Mouse (Mus musculus): ENCODE measurements around the gene Insc.

Insc gene

GRCm38 (mm10) chr7:114762660-114763059 is 19.2 kb downstream of the Insc start:
- DNase-seq (ENCODE audit: low spot score in 2 of 2): no peak

GRCm38 (mm10) chr7:114765273-114765672 is 21.8 kb downstream of the Insc start:
- DNase-seq (ENCODE audit: low spot score in 2 of 2): no peak

- DNase-seq (ENCODE audit: low spot score in 2 of 2): no peak
Observed at GRCm38 (mm10) chr7:114766523-114766922, 23.0 kb downstream of the Insc start.

- no peak for DNase-seq (ENCODE audit: low spot score in 2 of 2)
Observed at GRCm38 (mm10) chr7:114768516-114768915, 25.0 kb downstream of the Insc start.

- no peak for DNase-seq (ENCODE audit: low spot score in 2 of 2)
Observed at GRCm38 (mm10) chr7:114769041-114769440, 25.5 kb downstream of the Insc start.

- DNase-seq (ENCODE audit: low spot score in 2 of 2): no peak
Observed at GRCm38 (mm10) chr7:114770586-114770985, 27.1 kb downstream of the Insc start.

GRCm38 (mm10) chr7:114771801-114772200 is 28.3 kb downstream of the Insc start:
- no peak for DNase-seq (ENCODE audit: low spot score in 2 of 2)

- DNase-seq (ENCODE audit: low spot score in 2 of 2): no peak
Observed at GRCm38 (mm10) chr7:114773781-114774180, 30.3 kb downstream of the Insc start.

GRCm38 (mm10) chr7:114775856-114776255 is 32.4 kb downstream of the Insc start:
- no peak for DNase-seq (ENCODE audit: low spot score in 2 of 2)

- DNase-seq (ENCODE audit: low spot score in 2 of 2): no peak
Observed at GRCm38 (mm10) chr7:114778156-114778770, 34.8 kb downstream of the Insc start.

GRCm38 (mm10) chr7:114779056-114779660 is 35.7 kb downstream of the Insc start:
- DNase-seq (ENCODE audit: low spot score in 2 of 2): no peak

GRCm38 (mm10) chr7:114783291-114783690 is 39.8 kb downstream of the Insc start:
- DNase-seq (ENCODE audit: low spot score in 2 of 2): no peak

- no peak for DNase-seq (ENCODE audit: low spot score in 2 of 2)
Observed at GRCm38 (mm10) chr7:114791087-114791486, 47.6 kb downstream of the Insc start.

- DNase-seq (ENCODE audit: low spot score in 2 of 2): no peak
Observed at GRCm38 (mm10) chr7:114792026-114792425, 48.5 kb downstream of the Insc start.

GRCm38 (mm10) chr7:114794400-114794799 is 50.9 kb downstream of the Insc start:
- no peak for DNase-seq (ENCODE audit: low spot score in 2 of 2)

- peak in 1 of 2 experiments; percentile 26 for DNase-seq (ENCODE audit: low spot score in 2 of 2)
Observed at GRCm38 (mm10) chr7:114802576-114802975, 59.1 kb downstream of the Insc start.

- DNase-seq (ENCODE audit: low spot score in 2 of 2): no peak
Observed at GRCm38 (mm10) chr7:114805311-114805710, 61.8 kb downstream of the Insc start.

- DNase-seq (ENCODE audit: low spot score in 2 of 2): peak; percentile 15 to 67
Observed at GRCm38 (mm10) chr7:114807343-114807742, 63.8 kb downstream of the Insc start.

GRCm38 (mm10) chr7:114808341-114808740 is 64.8 kb downstream of the Insc start:
- no peak for DNase-seq (ENCODE audit: low spot score in 2 of 2)

GRCm38 (mm10) chr7:114817291-114817806 is 73.9 kb downstream of the Insc start:
- peak; percentile 25 to 87 for DNase-seq (ENCODE audit: low spot score in 2 of 2)

- no peak for DNase-seq (ENCODE audit: low spot score in 2 of 2)
Observed at GRCm38 (mm10) chr7:114817879-114818278, 74.4 kb downstream of the Insc start.

- no peak for DNase-seq (ENCODE audit: low spot score in 2 of 2)
Observed at GRCm38 (mm10) chr7:114818351-114818750, 74.9 kb downstream of the Insc start.

GRCm38 (mm10) chr7:114818836-114819235 is 75.3 kb downstream of the Insc start:
- no peak for DNase-seq (ENCODE audit: low spot score in 2 of 2)
